Mouse (Mus musculus): ENCODE data around the gene Mettl15. TPM values are rescaled to one million over a fixed set of nuclear protein-coding genes. Genes with fewer than 3 reads are reported as not detected.
A peak's percentile ranks its signal among the peaks of the same experiment; 100 is the strongest.
"Not testable (repeated sequence)": the region's sequence is repeated elsewhere in the genome, so short reads cannot be mapped to it uniquely, and the experiment has no call there.

Gene Mettl15
- polyA plus RNA-seq, 1 experiment from 2014 or later = 11.0 TPM

- Histone ChIP-seq H3K9ac (ENCODE audit: low read length) (no peak overlapping the region), H3K4me3 (ENCODE audit: low read depth, low read length) (no peak overlapping the region), H3K36me3 (ENCODE audit: control insufficient read depth, insufficient read depth, low read length) (no peaks in the 10 kb centered on the region), H3K9me3 (ENCODE audit: control insufficient read depth, low read length) (no peaks in the 10 kb centered on the region), H3K27ac (ENCODE audit: low read depth, low read length) (no peak overlapping the region), H3K27me3 (ENCODE audit: control insufficient read depth, insufficient read depth, low read length) (no peaks in the 10 kb centered on the region), H3K4me2 (ENCODE audit: low read depth, low read length, severe bottlenecking) (no peak overlapping the region), H3K4me1 (replicated peaks; ENCODE audit: control insufficient read depth, insufficient read depth, low read length) (no peaks in the 10 kb centered on the region)
- DNase-seq (ENCODE audit: low spot score) (no peak), ATAC-seq (replicated peaks; ENCODE audit: low FRiP score) (no peak)
- WGBS = 42% methylated on average over 3 of the region's 3 CpGs
Observed at GRCm38 (mm10) chr2:109227196-109227595, 53.4 kb downstream of the Mettl15 start.

GRCm38 (mm10) chr2:109221470-109221869 is 59.1 kb downstream of the Mettl15 start:
- Histone ChIP-seq H3K36me3 (ENCODE audit: control insufficient read depth, insufficient read depth, low read length) (no peaks in the 10 kb centered on the region), H3K9ac (ENCODE audit: low read length) (no peak overlapping the region), H3K4me3 (ENCODE audit: low read depth, low read length) (no peak overlapping the region), H3K4me2 (ENCODE audit: low read depth, low read length, severe bottlenecking) (no peak overlapping the region), H3K27ac (ENCODE audit: low read depth, low read length) (no peak overlapping the region), H3K9me3 (ENCODE audit: control insufficient read depth, low read length) (no peaks in the 10 kb centered on the region), H3K27me3 (ENCODE audit: control insufficient read depth, insufficient read depth, low read length) (no peaks in the 10 kb centered on the region), H3K4me1 (replicated peaks; ENCODE audit: control insufficient read depth, insufficient read depth, low read length) (no peaks in the 10 kb centered on the region)
- DNase-seq (ENCODE audit: low spot score) (no peak), ATAC-seq (replicated peaks; ENCODE audit: low FRiP score) (no peak)
- WGBS = 91% methylated on average over 2 of the region's 2 CpGs

- not testable (repeated sequence) for H3K27me3 ChIP-seq (ENCODE audit: control insufficient read depth, insufficient read depth, low read length); H3K4me2 ChIP-seq (ENCODE audit: low read depth, low read length, severe bottlenecking); H3K4me3 ChIP-seq (ENCODE audit: low read depth, low read length); H3K4me1 ChIP-seq (replicated peaks; ENCODE audit: control insufficient read depth, insufficient read depth, low read length); ATAC-seq (replicated peaks; ENCODE audit: low FRiP score); H3K27ac ChIP-seq (ENCODE audit: low read depth, low read length); H3K9me3 ChIP-seq (ENCODE audit: control insufficient read depth, low read length); H3K36me3 ChIP-seq (ENCODE audit: control insufficient read depth, insufficient read depth, low read length); H3K9ac ChIP-seq (ENCODE audit: low read length); DNase-seq (ENCODE audit: low spot score)
- WGBS = 95% methylated on average over 1 of the region's 2 CpGs
Observed at GRCm38 (mm10) chr2:109216678-109217077, 63.9 kb downstream of the Mettl15 start.

- ATAC-seq (replicated peaks; ENCODE audit: low FRiP score); H3K9ac ChIP-seq (ENCODE audit: low read length); H3K27ac ChIP-seq (ENCODE audit: low read depth, low read length); H3K4me1 ChIP-seq (replicated peaks; ENCODE audit: control insufficient read depth, insufficient read depth, low read length); H3K36me3 ChIP-seq (ENCODE audit: control insufficient read depth, insufficient read depth, low read length); H3K27me3 ChIP-seq (ENCODE audit: control insufficient read depth, insufficient read depth, low read length); H3K9me3 ChIP-seq (ENCODE audit: control insufficient read depth, low read length); DNase-seq (ENCODE audit: low spot score); H3K4me3 ChIP-seq (ENCODE audit: low read depth, low read length); H3K4me2 ChIP-seq (ENCODE audit: low read depth, low read length, severe bottlenecking): not testable (repeated sequence)
- 100% methylated on average over 1 of the region's 1 CpGs for WGBS
Observed at GRCm38 (mm10) chr2:109210641-109211040, 69.9 kb downstream of the Mettl15 start.

DNA sequence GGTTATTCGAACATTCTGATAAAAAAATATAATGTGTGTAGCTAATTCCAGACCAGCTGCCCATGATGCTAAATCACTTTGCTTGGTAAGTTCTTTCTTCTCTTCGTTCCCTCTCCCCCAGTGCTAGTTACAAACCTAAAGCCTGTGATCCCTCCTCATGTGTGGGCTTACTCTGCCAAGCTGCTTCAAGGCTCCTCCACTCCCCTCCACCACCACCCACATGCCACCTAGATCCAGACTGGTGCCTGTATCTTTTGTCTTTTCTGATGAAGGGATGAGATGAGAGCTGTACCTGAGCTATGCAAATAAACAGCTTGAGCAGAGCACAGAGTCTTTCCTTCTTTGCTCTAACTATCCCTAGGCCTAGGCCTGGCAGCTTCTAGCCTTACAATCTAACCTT is 72.5 kb downstream of the Mettl15 start:
- WGBS = 84% methylated on average over 2 of the region's 2 CpGs
- no peaks in the 10 kb centered on the region for H3K27me3 ChIP-seq (ENCODE audit: control insufficient read depth, insufficient read depth, low read length)
- no peak overlapping the region for H3K27ac ChIP-seq (ENCODE audit: low read depth, low read length)
- H3K4me3 ChIP-seq (ENCODE audit: low read depth, low read length) = no peak overlapping the region
- H3K4me1 ChIP-seq (replicated peaks; ENCODE audit: control insufficient read depth, insufficient read depth, low read length) = no peaks in the 10 kb centered on the region
- H3K4me2 ChIP-seq (ENCODE audit: low read depth, low read length, severe bottlenecking) = no peak overlapping the region
- H3K9ac ChIP-seq (ENCODE audit: low read length) = no peak overlapping the region
- H3K9me3 ChIP-seq (ENCODE audit: control insufficient read depth, low read length) = no peaks in the 10 kb centered on the region
- DNase-seq (ENCODE audit: low spot score) (no peak), ATAC-seq (replicated peaks; ENCODE audit: low FRiP score) (no peak)
- H3K36me3 ChIP-seq (ENCODE audit: control insufficient read depth, insufficient read depth, low read length) = no peaks in the 10 kb centered on the region

- no peak overlapping the region for H3K4me3 ChIP-seq (ENCODE audit: low read depth, low read length)
- no peak overlapping the region for H3K9ac ChIP-seq (ENCODE audit: low read length)
- DNase-seq (ENCODE audit: low spot score) = no peak
- H3K4me2 ChIP-seq (ENCODE audit: low read depth, low read length, severe bottlenecking) = no peak overlapping the region
- H3K9me3 ChIP-seq (ENCODE audit: control insufficient read depth, low read length) = no peaks in the 10 kb centered on the region
- H3K36me3 ChIP-seq (ENCODE audit: control insufficient read depth, insufficient read depth, low read length) = no peaks in the 10 kb centered on the region
- no peak overlapping the region for H3K27ac ChIP-seq (ENCODE audit: low read depth, low read length)
- no peaks in the 10 kb centered on the region for H3K27me3 ChIP-seq (ENCODE audit: control insufficient read depth, insufficient read depth, low read length)
- no peaks in the 10 kb centered on the region for H3K4me1 ChIP-seq (replicated peaks; ENCODE audit: control insufficient read depth, insufficient read depth, low read length)
- 0 out of 2 replicates have a peak, but pooled peaks have one; percentile 30 for ATAC-seq (replicated peaks; ENCODE audit: low FRiP score)
- 81% methylated on average over 3 of the region's 3 CpGs for WGBS
Observed at GRCm38 (mm10) chr2:109182993-109183392, 97.6 kb downstream of the Mettl15 start.

DNA sequence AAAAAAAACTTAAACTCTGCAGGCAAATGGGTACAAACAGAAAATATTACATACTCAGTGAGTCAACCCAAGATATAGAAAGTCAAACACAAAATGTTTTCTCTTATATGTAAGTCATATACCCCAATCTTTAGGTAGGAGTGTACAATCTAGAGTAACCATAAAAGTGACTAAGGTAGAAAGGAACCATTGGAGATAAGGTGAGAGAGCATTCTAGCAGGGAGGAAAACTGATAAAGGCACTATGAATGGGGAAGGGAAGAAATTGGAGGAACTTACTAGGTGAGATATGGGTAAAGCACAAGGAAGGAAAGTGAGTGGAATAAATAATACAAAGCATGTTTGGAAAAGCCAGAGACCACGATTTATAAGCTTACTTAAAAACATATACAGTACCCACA is 122.0 kb downstream of the Mettl15 start:
- Histone ChIP-seq H3K9ac (ENCODE audit: low read length) (no peak overlapping the region), H3K4me2 (ENCODE audit: low read depth, low read length, severe bottlenecking) (no peak overlapping the region), H3K4me3 (ENCODE audit: low read depth, low read length) (no peak overlapping the region), H3K36me3 (ENCODE audit: control insufficient read depth, insufficient read depth, low read length) (no peaks in the 10 kb centered on the region), H3K4me1 (replicated peaks; ENCODE audit: control insufficient read depth, insufficient read depth, low read length) (no peaks in the 10 kb centered on the region), H3K27me3 (ENCODE audit: control insufficient read depth, insufficient read depth, low read length) (no peaks in the 10 kb centered on the region), H3K27ac (ENCODE audit: low read depth, low read length) (no peak overlapping the region), H3K9me3 (ENCODE audit: control insufficient read depth, low read length) (no peaks in the 10 kb centered on the region)
- 74% methylated on average over 1 of the region's 1 CpGs for WGBS
- no peak for ATAC-seq (replicated peaks; ENCODE audit: low FRiP score)
- no peak for DNase-seq (ENCODE audit: low spot score)

- Histone ChIP-seq H3K4me2 (ENCODE audit: low read depth, low read length, severe bottlenecking) (no peak overlapping the region), H3K9ac (ENCODE audit: low read length) (no peak overlapping the region), H3K4me1 (replicated peaks; ENCODE audit: control insufficient read depth, insufficient read depth, low read length) (no peaks in the 10 kb centered on the region), H3K36me3 (ENCODE audit: control insufficient read depth, insufficient read depth, low read length) (no peaks in the 10 kb centered on the region), H3K27ac (ENCODE audit: low read depth, low read length) (no peak overlapping the region), H3K9me3 (ENCODE audit: control insufficient read depth, low read length) (no peaks in the 10 kb centered on the region), H3K27me3 (ENCODE audit: control insufficient read depth, insufficient read depth, low read length) (no peaks in the 10 kb centered on the region), H3K4me3 (ENCODE audit: low read depth, low read length) (no peak overlapping the region)
- ATAC-seq (replicated peaks; ENCODE audit: low FRiP score) = no peak
- no peak for DNase-seq (ENCODE audit: low spot score)
- 87% methylated on average over 1 of the region's 1 CpGs for WGBS
Observed at GRCm38 (mm10) chr2:109156131-109156530, 124.4 kb downstream of the Mettl15 start.

- H3K4me3 ChIP-seq (ENCODE audit: low read depth, low read length) = no peak overlapping the region
- no peaks in the 10 kb centered on the region for H3K4me1 ChIP-seq (replicated peaks; ENCODE audit: control insufficient read depth, insufficient read depth, low read length)
- no peaks in the 10 kb centered on the region for H3K36me3 ChIP-seq (ENCODE audit: control insufficient read depth, insufficient read depth, low read length)
- 64% methylated on average over 6 of the region's 6 CpGs for WGBS
- H3K9me3 ChIP-seq (ENCODE audit: control insufficient read depth, low read length) = no peaks in the 10 kb centered on the region
- H3K27me3 ChIP-seq (ENCODE audit: control insufficient read depth, insufficient read depth, low read length) = no peaks in the 10 kb centered on the region
- H3K4me2 ChIP-seq (ENCODE audit: low read depth, low read length, severe bottlenecking) = no peak overlapping the region
- DNase-seq (ENCODE audit: low spot score) (no peak), ATAC-seq (replicated peaks; ENCODE audit: low FRiP score) (peak; percentile 44; the same call in 1 of the 2 replicates)
- no peak overlapping the region for H3K9ac ChIP-seq (ENCODE audit: low read length)
- H3K27ac ChIP-seq (ENCODE audit: low read depth, low read length) = no peak overlapping the region
Observed at GRCm38 (mm10) chr2:109153402-109154050, 127.0 kb downstream of the Mettl15 start.
